Mouse (Mus musculus) E14TG2a.4 (cell line): Measurements from ENCODE around the gene Stxbp4.

Experiments used
- CTCF ChIP-seq: conservative IDR thresholded peaks from 2 replicates; pipeline ENCODE4 v1.5.1; 2014; ENCODE audit warnings: low read length
- NANOG ChIP-seq: IDR thresholded peaks from 2 replicates; pipeline ENCODE4 v1.6.1; 2014; ENCODE audit warnings: borderline replicate concordance, low read length, mixed read lengths

GRCm38 (mm10) chr11:90538636-90539263 is 99.1 kb downstream of the Stxbp4 start:
- no peak for TF ChIP-seq CTCF
- TF ChIP-seq NANOG, result no peak
